Mouse (Mus musculus) adrenal gland, adult 18-20 months (tissue): ENCODE measurements at regions not wholly inside any gene's neighbourhood (a gene's known extent, or its start where the extent isn't known, plus 50 kb on each side); places are given as distances from the start of the nearest gene placed in this dataset.
A peak's percentile ranks its signal among the peaks of the same experiment; 100 is the strongest.
"Not testable (repeated sequence)": the region's sequence is repeated elsewhere in the genome, so short reads cannot be mapped to it uniquely, and the experiment has no call there.

ENCODE experiments used
- DNase-seq, 2 experiments: peaks; one replicate each; pipeline ENCODE4 v3.0.0; 2021 to 2022; ENCODE audit warnings: low spot score in 2 of 2

- DNase-seq = no peak
Observed at GRCm38 (mm10) chr3:130833082-130833481, 102.9 kb upstream of the Rpl34 start.

- DNase-seq = no peak
Observed at GRCm38 (mm10) chr3:130831788-130832187, 101.6 kb upstream of the Rpl34 start.

- no peak for DNase-seq
Observed at GRCm38 (mm10) chr3:130828346-130828745, 98.1 kb upstream of the Rpl34 start.

- no peak for DNase-seq
Observed at GRCm38 (mm10) chr3:130827934-130828333, 97.7 kb upstream of the Rpl34 start.

- DNase-seq = no peak
Observed at GRCm38 (mm10) chr3:130827021-130827420, 96.8 kb upstream of the Rpl34 start.

GRCm38 (mm10) chr3:130819837-130820098 is 89.6 kb upstream of the Rpl34 start:
- no peak for DNase-seq

- no peak for DNase-seq
Observed at GRCm38 (mm10) chr3:130819031-130819836, 89.0 kb upstream of the Rpl34 start.

GRCm38 (mm10) chr3:130818467-130819030 is 88.4 kb upstream of the Rpl34 start:
- DNase-seq = peak; percentile 84 to 87

- no peak for DNase-seq
Observed at GRCm38 (mm10) chr3:130809696-130810665, 79.8 kb upstream of the Rpl34 start.

- no peak for DNase-seq
Observed at GRCm38 (mm10) chr3:130805345-130805744, 75.1 kb upstream of the Rpl34 start.

- DNase-seq = no peak
Observed at GRCm38 (mm10) chr3:130804327-130804662, 74.1 kb upstream of the Rpl34 start.

- peak in 1 of 2 experiments; percentile 19 for DNase-seq
Observed at GRCm38 (mm10) chr3:130803591-130804326, 73.6 kb upstream of the Rpl34 start.

- no peak for DNase-seq
Observed at GRCm38 (mm10) chr3:130800016-130800415, 69.8 kb upstream of the Rpl34 start.

GRCm38 (mm10) chr3:130797956-130798355 is 67.8 kb upstream of the Rpl34 start:
- DNase-seq = not testable (repeated sequence)

GRCm38 (mm10) chr3:130796531-130796930 is 66.3 kb upstream of the Rpl34 start:
- no peak for DNase-seq

- no peak for DNase-seq
Observed at GRCm38 (mm10) chr3:130795396-130795795, 65.2 kb upstream of the Rpl34 start.

- no peak for DNase-seq
Observed at GRCm38 (mm10) chr3:130794142-130794925, 64.1 kb upstream of the Rpl34 start.

- DNase-seq = no peak
Observed at GRCm38 (mm10) chr3:130780706-130781240, 50.6 kb upstream of the Rpl34 start.
